8 mouse cellular contexts compared by ENCODE assay signal in genomic region chr9:57774168-57774567, GRCm38 (mm10). TPM values are rescaled to one million over a fixed set of nuclear protein-coding genes. Genes with fewer than 3 reads are reported as not detected.
DNase-seq lines count a peak whose midpoint lies in the region; ATAC-seq and TF ChIP-seq lines count a peak whose summit lies in the region.
"Had no signal": no experiment of that assay in that cellular context is flagged by ENCODE, and none has a peak within 500 bp of the region (broad histone marks: within the 10 kb centered on the region; RNA-seq: fewer than 3 reads in every experiment).

No protein-coding gene starts in this region.

- DNase-seq in kidney, postnatal 0 days (ENCODE audit: low spot score), result peak; percentile 59
- DNase-seq in kidney, postnatal 25 days, result no peak
- peak; percentile 44 for DNase-seq in T-cell, adult 2 months (ENCODE audit: low spot score)
- peak; percentile 34 for DNase-seq in lung, postnatal 36 days
- no peak for DNase-seq in adrenal gland, postnatal 4 days (ENCODE audit: low spot score in 2 of 2)

- no peak overlapping the region for H3K4me3 ChIP-seq in kidney, postnatal 0 days (replicated peaks; ENCODE audit: low read depth, low read length)

- 4% methylated on average over 1 of the region's 1 CpGs for WGBS in kidney, postnatal 0 days

- H3K4me1 ChIP-seq in kidney, postnatal 0 days (replicated peaks; ENCODE audit: insufficient read depth, low read length), result no peaks in the 10 kb centered on the region

- no peaks in the 10 kb centered on the region for H3K36me3 ChIP-seq in kidney, postnatal 0 days (ENCODE audit: insufficient read depth, low read length)

- H3K4me2 ChIP-seq in kidney, postnatal 0 days (ENCODE audit: low read length), result no peak overlapping the region

- ATAC-seq in kidney, postnatal 0 days (replicated peaks; ENCODE audit: low FRiP score, low read depth), result no peak
- peak; percentile 49 for ATAC-seq in CD4-positive, CD25-positive, alpha-beta regulatory T cell, adult 4 months
- ATAC-seq in megakaryocyte-erythroid progenitor cell, adult 5-6 weeks (replicated peaks; ENCODE audit: low FRiP score, low TSS enrichment, poor library complexity, severe bottlenecking), result no peak
- ATAC-seq: midbrain, embryonic 16.5 days had no signal

- no peak overlapping the region for H3K27ac ChIP-seq in kidney, postnatal 0 days

- H3K27me3 ChIP-seq in kidney, postnatal 0 days (ENCODE audit: insufficient read depth, low read length), result no peaks in the 10 kb centered on the region

- no peaks in the 10 kb centered on the region for H3K9me3 ChIP-seq in kidney, postnatal 0 days (replicated peaks; ENCODE audit: low read length)

- TF ChIP-seq CTCF in kidney, postnatal 0 days (IDR thresholded peaks at IDR 0.05; ENCODE audit: low read depth), result peak; percentile 66

- no peak overlapping the region for H3K9ac ChIP-seq in kidney, postnatal 0 days (ENCODE audit: low read depth, low read length)

RNA-seq across cellular contexts. Expression of gene Clk3, which starts 8.5 kb away (rescaled TPM):
- 50.3 and 51.7 TPM in 2 replicates for polyA plus RNA-seq in kidney, postnatal 0 days (2015; fragmentation: Nextera tagmentation; extraction: Ambion mirVana)
- polyA plus RNA-seq in CD4-positive, CD25-positive, alpha-beta regulatory T cell, adult 4 months (2017; shearing (Covaris generic)), result 100 to 1,000 TPM in 1 of 2 experiments, 10 to 100 TPM in 1; 95.0 to 107 TPM
- total RNA-seq in adrenal gland, postnatal 4 days (2021), result 10 to 100 TPM; 72.6 to 82.5 TPM
- 58.1 and 73.0 TPM in 2 replicates for total RNA-seq in megakaryocyte-erythroid progenitor cell, adult 5-6 weeks (2014; fragmentation: Nextera tagmentation)
- 24.7 and 36.4 TPM in 2 replicates for total RNA-seq in megakaryocyte-erythroid progenitor cell, adult 5-6 weeks (2017)

Comparison
In these comparisons a context has a peak if more than half of its experiments do, and no peak if none do; other contexts are left out.
1. DNase-seq: peak in kidney, postnatal 0 days (single experiment), T-cell, adult 2 months (single experiment) and lung, postnatal 36 days (single experiment); none in kidney, postnatal 25 days (0 of 2) and adrenal gland, postnatal 4 days (0 of 2).